Mouse (Mus musculus) lung, adult 18-20 months (tissue): ENCODE data around the gene Defb20.
"Not testable (repeated sequence)": the region's sequence is repeated elsewhere in the genome, so short reads cannot be mapped to it uniquely, and the experiment has no call there.

ENCODE experiments used
- DNase-seq, 2 experiments: peaks; one replicate each; pipeline ENCODE4 v3.0.0; 2022; ENCODE audit warnings: mixed read lengths in 2 of 2

The Defb20 gene

DNA sequence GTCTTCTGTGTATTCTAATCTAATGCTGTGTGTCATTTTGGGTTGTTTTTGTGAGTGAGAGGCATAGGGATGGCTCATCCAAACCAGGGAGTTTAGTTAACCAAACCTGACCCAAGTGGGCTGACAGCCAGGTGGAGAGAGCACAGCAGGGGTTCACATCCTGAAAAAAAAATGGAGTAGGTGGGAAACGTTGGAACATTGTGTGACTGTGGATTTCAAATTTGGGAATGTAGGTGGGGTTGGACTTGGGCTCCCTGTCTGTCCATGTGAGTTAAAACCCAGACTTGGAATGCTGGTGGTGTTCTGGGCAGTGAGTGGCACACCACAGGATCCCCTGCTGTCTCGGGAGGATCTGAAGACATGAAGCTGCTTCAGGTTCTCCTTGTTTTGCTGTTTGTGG is at the start of gene Defb20:
Defb20 (plus strand) TSS at position 301 of the 400 bp plus-strand sequence.
- no peak for DNase-seq

DNA sequence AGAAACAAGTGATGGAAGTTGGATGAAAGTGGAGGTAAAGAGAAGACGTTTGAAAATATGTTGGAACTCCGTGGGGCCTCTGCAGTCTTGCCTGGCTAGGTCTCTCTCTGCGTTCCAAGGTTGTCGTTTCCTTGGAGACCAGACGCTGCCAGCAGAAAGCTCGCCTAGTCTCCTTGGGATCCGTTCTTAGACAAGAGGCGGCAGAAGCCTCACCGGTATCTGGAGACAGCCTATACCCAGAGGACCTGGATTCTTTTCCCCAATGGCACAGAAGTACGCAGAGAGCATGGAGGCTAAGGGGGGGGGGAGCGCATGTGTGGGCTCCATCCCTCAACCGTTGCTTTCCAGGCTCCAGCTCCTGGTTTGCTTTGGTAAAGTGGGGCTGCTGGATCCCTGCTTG is 49.4 kb upstream of the Defb20 start:
- peak in 1 of 2 experiments; percentile 24 for DNase-seq

- not testable (repeated sequence) for DNase-seq
Observed at GRCm38 (mm10) chr2:152428481-152428880, 48.4 kb upstream of the Defb20 start.

DNA sequence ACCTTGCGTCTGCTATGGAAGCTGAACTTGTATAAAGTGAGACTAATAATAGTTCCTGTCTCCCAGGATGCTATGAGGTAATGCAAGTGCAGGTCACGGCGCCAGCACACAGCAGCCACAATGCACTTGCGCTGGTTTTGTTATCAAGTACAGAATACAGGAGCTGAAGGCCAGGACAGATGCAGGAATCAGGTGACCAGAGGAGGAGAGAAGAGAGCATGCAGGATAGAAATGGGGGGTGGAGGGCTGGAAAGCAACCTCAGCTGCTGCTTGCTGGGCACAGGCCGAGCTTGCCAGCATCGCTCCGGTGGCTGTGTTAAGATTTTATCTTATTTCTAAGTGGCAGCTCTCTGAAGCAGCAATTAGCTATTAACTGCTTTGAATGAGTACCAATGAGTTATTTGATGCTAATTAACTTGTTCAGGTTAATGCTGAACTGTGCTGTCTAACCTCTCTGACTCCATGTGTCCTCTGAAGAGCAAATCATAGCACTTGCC is 40.4 kb upstream of the Defb20 start:
- DNase-seq, result no peak

GRCm38 (mm10) chr2:152436983-152437860 is 39.6 kb upstream of the Defb20 start:
- DNase-seq, result peak; percentile 70 to 79

DNA sequence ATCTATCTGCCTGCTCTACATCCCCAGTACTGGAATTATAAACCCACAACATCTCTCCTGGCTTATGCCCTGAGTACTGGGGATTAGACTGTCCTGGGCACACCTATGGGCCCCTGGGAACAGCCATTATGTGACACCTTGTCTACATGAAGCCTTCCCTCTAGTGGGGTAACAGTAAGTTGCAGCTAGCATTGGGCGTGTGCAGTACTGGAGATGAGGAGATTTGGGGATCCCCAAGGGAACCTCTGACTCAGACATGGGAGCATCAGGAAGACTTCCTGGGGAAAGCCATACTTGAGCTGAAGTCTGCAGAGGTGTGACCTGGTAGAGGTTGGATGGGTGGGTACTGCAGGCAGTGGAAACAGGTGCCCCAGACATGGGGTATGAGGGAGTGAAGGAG is 37.9 kb upstream of the Defb20 start:
- DNase-seq, result no peak

DNA sequence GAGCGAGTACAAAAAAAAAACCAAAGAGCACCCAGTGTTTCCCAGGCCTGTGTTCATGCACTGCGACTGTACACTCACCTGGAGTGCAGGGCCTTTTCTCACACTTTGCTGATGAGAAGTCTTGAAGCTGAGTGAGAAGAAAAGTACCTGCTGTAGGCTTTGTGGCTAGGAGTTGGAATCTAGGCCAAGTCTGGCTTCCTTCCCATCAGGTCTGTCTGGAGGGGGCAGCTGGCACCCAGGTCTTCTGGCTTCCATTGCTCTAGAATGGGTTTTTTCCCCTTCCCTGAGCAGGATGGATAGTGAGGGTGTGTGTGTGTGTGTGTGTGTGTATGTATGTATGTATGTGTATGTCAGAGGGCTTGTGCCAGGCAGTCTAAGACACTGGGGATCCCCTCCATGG is 37.0 kb upstream of the Defb20 start:
- no peak for DNase-seq

- no peak for DNase-seq
Observed at GRCm38 (mm10) chr2:152442322-152442721, 34.5 kb upstream of the Defb20 start.

- no peak for DNase-seq
Observed at GRCm38 (mm10) chr2:152443281-152443680, 33.6 kb upstream of the Defb20 start.

DNA sequence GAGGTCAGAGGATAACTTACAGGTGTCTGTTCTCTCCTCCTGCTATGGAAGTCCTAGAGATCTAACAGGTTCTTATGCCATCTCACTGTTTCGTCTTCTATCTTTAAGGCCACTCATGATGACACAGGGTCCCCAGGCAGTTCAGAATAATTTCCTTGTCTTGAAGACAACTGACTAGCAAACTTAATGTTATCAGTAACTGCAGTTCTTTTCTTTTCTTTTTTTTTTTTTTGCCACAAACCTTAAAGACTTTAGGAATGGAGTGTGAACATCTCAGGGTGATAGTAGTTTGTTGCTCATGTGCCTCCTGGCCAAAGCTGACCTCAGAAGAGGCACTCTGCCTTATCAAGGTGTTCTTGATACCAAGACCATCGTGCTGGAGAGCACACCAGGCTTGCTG is 30.2 kb upstream of the Defb20 start:
- no peak for DNase-seq

GRCm38 (mm10) chr2:152447461-152447860 is 29.4 kb upstream of the Defb20 start:
- no peak for DNase-seq

GRCm38 (mm10) chr2:152450241-152450640 is 26.6 kb upstream of the Defb20 start:
- DNase-seq, result peak in 1 of 2 experiments; percentile 15

DNA sequence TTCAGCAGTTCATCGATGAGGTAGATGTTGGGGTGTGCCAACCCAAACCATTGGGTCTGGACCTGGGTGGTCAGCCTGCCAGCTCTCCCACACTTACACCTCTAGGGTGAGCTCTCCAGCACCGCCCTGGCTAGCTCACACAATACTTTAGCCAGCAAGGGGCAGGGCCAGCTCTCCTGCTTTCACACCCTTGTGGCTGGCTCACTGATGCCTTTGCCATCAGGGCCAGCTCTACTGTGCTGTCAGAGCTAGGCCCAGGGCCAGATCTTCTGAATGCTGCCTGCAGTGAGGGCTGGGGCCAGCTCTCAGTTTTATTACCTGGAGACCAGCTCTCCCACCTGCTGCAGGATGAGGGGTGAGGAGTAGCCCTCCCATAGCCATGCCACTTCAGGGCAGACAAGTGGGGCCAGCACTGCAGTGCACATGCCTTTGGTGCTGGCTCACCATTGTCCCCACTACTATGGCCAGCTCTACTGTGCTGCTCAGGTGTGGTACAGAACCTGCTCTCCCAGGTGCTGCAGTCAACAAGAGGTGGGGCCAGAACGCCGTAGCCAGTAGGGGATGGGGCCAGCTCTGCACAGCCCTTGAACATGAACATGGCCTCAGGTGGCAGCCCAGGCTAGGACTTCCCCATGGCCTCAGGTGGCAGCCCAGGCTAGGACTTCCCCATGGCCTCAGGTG is 24.6 kb upstream of the Defb20 start:
- DNase-seq, result no peak

DNA sequence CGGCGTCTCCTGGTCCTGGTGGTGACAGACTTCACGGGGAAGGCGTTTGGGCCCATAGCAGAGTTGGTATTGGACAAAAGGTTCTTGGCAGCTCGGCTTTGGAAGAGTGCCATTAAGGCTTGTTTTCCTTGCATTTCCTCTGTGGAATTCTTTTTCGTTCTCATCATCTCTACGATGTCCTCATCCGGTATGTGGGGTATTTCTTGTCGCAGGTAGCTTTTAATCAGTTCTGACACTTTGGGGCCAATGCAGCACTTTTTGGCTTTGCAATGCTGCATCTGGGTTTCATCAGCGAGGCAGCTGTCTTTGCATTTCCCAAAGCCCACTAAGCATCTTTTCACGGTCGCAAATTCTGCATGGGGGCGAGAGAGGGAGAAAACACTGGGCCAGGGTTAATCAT is 17.6 kb upstream of the Defb20 start:
- DNase-seq, result no peak

GRCm38 (mm10) chr2:152464570-152465150 is 12.2 kb upstream of the Defb20 start, which contains the start of gene Defb23:
Gene Defb23 (minus strand): TSS chr2:152464620.
- DNase-seq, result no peak

GRCm38 (mm10) chr2:152470973-152471372 is 5.9 kb upstream of the Defb20 start:
- DNase-seq, result peak in 1 of 2 experiments; percentile 17

DNA sequence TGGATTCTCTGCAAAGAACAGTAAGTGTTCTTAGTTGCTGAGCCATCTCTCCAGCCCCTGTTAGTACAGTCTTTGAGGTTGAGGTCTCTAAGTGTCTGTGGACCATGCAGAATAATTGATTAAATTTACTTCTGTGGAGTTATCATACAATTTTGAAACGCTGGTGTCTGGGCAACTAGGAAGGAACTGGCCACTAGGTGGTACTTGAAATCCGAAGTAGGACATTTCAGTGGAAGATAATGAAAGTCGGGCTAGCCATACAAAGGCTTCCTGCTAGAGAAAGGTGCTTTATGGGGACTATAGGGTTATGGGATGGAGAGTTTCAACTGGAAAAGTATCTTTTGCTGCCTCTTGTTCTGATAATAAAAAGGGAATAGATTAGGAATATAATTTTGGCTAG is 4.4 kb upstream of the Defb20 start:
- no peak for DNase-seq

DNA sequence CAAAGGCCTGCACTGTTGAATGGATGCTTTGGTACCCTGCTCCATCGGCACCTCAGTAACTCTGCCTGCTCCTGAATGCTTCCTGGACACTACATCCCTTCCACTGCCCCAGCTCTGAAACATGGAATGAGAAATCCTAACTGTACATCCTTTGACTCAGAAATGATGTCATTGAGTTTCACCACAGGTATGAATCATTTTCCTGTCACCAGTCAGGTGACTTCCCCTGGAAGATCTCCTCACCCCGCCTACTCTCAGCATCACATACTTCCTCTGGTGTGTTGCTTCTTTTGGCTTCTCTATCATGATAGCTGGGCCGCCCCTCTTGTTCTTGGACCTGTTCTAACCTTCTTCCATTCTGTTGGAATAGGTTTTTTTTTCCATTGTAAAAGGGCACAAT is 4.0 kb downstream of the Defb20 start:
- no peak for DNase-seq

DNA sequence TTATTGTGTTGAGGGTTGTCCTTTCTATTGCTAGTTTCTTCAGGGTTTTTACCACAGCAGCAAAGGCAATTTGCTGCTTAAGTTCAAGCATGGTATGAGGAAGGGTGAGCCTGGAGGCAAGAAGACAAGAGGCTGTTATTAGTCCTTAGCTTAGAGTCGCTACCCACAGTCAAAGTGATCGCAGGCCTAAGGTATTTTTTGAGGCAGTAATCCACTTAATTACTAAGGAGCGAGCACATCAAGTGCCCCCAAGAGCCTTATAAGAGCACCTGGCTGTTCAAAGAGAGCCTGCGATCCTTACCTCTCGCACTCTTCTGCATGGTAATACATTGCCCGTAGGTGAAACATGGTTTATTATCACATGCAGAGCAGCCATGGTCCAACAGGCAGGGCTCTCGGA is 4.9 kb downstream of the Defb20 start:
- peak in 1 of 2 experiments; percentile 6 for DNase-seq

GRCm38 (mm10) chr2:152487024-152487423 is 10.2 kb downstream of the Defb20 start:
- DNase-seq, result no peak

- DNase-seq, result no peak
Observed at GRCm38 (mm10) chr2:152490038-152490437, 13.2 kb downstream of the Defb20 start, which contains the start of gene Defb22. Gene Defb22 (minus strand): TSS chr2:152490138.

GRCm38 (mm10) chr2:152493151-152493550 is 16.3 kb downstream of the Defb20 start:
- DNase-seq, result no peak

DNA sequence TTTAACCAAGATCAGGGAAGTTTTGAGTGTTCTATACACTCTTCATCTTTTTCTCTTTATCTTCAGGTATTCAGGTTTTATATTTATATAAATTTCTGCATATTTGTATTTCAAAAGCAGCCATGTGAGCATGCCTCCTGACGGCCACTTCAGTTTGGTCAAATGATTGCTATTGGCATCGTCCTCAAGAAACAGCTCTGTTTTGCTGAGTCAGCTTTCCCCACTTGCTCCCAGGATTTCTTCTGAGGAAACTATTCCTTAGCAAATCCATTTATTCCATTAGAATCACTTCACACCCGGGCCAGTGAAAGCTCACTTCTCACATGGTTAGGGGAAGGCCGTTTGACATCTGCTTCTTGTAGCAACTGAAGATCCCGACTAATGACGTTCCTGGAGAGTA is 21.2 kb downstream of the Defb20 start:
- no peak for DNase-seq
